Mouse (Mus musculus) heart, postnatal 25 days (tissue): ENCODE data around the gene Rhbg. TPM values are rescaled to one million over a fixed set of nuclear protein-coding genes. Genes with fewer than 3 reads are reported as not detected.

Experiments used
- DNase-seq: peaks from one replicate; pipeline ENCODE4 v3.0.0; 2022; ENCODE audit warnings: low spot score
- intact Hi-C: fragments of 180-260 bp; cut with DNase I; formaldehyde crosslinking; loops from one replicate; pipeline ENCODE4 v1.15.1; 2025
- microRNA-seq: library from miRNA; unstranded; fragments of <30 nt; microRNA quantifications from one replicate; pipeline ENCODE4 v1.2.0, GENCODE M21; 2022
- total RNA-seq, 2 experiments: library from RNA; stranded (reverse); gene quantifications; 2 replicates each; pipeline ENCODE4 v1.2.3; 2021

Gene Rhbg
- total RNA-seq, 2 experiments from 2014 or later: not detected

DNA sequence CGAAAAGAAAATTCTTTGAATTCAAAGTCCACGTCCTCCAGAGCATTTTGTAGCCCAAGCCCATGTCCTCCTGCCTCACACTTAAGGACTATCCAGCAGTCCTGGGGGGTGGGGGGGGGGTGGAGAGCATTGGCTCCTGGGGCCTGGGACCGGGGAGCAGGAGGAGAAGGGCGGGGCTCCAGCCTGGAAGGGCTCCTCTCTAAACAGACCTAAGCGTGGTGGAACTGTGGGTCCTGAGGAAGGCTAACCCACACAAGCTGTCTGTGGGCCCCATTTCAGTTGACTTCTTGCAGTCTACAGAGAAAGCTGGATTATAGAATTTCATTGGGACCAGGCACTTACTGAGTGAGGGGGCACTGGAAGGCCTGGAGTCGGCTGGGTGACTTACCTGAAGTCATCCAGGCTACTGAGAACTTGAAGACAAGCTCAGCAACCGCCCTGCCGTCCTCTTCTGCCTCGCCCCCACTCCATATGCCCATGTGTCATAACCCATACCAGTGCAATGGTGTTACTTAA is 55.9 kb downstream of the Rhbg start:
- intact Hi-C loops: no loop called here
- DNase-seq: no peak

DNA sequence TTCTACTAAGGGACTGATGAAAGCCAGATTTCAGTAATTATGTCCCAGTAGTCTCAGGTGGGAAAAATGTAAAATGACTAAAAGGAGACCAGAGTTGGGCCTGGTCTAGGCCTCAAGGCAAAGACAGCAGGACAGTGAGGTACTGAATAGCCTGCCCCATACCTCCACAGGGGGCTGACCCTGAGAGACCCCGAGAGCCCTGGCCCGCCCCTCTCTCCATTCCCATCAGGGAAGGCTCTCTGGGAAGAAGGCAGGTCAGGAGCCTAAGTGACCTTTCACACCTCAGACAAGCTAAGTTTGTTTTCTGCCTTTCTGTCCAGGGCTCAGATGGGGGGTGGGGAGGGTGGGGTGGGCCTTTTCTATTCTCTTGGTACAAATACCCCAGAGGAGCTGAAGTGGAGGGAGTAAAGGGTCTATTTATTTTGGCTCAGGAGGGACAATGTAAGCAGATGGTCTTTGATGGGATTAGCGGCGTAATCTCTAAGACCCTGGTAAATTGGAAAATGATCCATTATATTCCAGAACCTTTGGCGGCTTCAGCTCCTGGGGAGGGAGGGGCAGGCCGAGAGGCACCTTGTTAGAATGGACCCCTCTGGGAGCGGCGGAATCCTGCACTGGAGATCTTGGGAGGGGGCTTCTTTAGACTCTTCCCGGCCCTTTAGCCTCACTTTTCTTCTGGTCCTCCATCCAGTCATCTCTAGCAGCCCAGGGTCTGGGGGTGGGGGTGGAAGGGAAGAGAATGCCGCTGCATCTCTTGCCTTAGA is 56.6 kb downstream of the Rhbg start:
- DNase-seq: no peak
- intact Hi-C loops: no loop called here

Small RNA genes within 50 kb of the gene (microRNA-seq; reads per million reads assigned to microRNA genes)
- gene Gm25641 (not detected), gene Mir3093 (not detected), gene Mir9-1 (not detected)

Other genes starting within 250 kb of the Rhbg start
- not detected for gene Hapln2, start 227.1 kb downstream of the Rhbg start, total RNA-seq
- 10 to 100 TPM in 1 of 2 experiments, 1 to 10 TPM in 1; 7.8 to 10.2 TPM for gene Gpatch4, start 211.6 kb downstream of the Rhbg start, total RNA-seq
- 10 to 100 TPM; 64.1 to 71.5 TPM for gene Naxe, start 196.2 kb downstream of the Rhbg start, total RNA-seq
- not detected for gene Ttc24, start 176.4 kb downstream of the Rhbg start, total RNA-seq
- 1 to 10 TPM in 1 of 2 experiments, under 1 TPM in 1; 0.75 to 1.0 TPM for gene Iqgap3, start 172.7 kb downstream of the Rhbg start, total RNA-seq
- gene Mef2d, start 112.3 kb downstream of the Rhbg start, total RNA-seq: 100 to 1,000 TPM; 111 to 122 TPM
- under 1 TPM in 1 of 2 experiments, not detected in 1; 0.22 TPM for gene Gm38392, start 32.5 kb upstream of the Rhbg start, total RNA-seq
- gene Tsacc, start 42.3 kb upstream of the Rhbg start, total RNA-seq: 1 to 10 TPM; 4.8 to 5.4 TPM
- 100 to 1,000 TPM; 184 to 199 TPM for gene Cct3, start 42.4 kb upstream of the Rhbg start, total RNA-seq
- gene Glmp, start 70.3 kb upstream of the Rhbg start, total RNA-seq: 10 to 100 TPM; 71.9 to 79.7 TPM
- gene Tmem79, start 81.4 kb upstream of the Rhbg start, total RNA-seq: 1 to 10 TPM; 1.8 to 2.2 TPM
- 10 to 100 TPM; 42.9 to 45.5 TPM for gene Smg5, start 81.6 kb upstream of the Rhbg start, total RNA-seq
- under 1 TPM; 0.39 to 0.42 TPM for gene Paqr6, start 109.9 kb upstream of the Rhbg start, total RNA-seq
- not detected for gene Bglap3, start 118.0 kb upstream of the Rhbg start, total RNA-seq
- not detected for gene Bglap2, start 124.0 kb upstream of the Rhbg start, total RNA-seq
- not detected for gene Bglap, start 129.8 kb upstream of the Rhbg start, total RNA-seq
- 10 to 100 TPM; 19.1 to 20.5 TPM for gene Pmf1, start 155.6 kb upstream of the Rhbg start, total RNA-seq
- gene Slc25a44, start 170.4 kb upstream of the Rhbg start, total RNA-seq: 10 to 100 TPM; 11.2 to 13.2 TPM
- gene Sema4a, start 206.5 kb upstream of the Rhbg start, total RNA-seq: 1 to 10 TPM; 1.9 to 3.7 TPM